Mouse (Mus musculus) midbrain, embryonic 11.5 days (tissue): ENCODE measurements around the gene Gpc3. TPM values are rescaled to one million over a fixed set of nuclear protein-coding genes. Genes with fewer than 3 reads are reported as not detected.

Source experiments
- ATAC-seq: fragments of 200-750 bp; cut with Nextera tagmentation; 2 replicates; pipeline ENCODE4 v1.8.0; 2017; ENCODE audit warnings: moderate TSS enrichment, moderate library complexity; ENCODE audit not compliant: low FRiP score
- DNase-seq: peaks from one replicate; pipeline ENCODE4 v3.0.0; 2015; ENCODE audit warnings: low spot score; ENCODE audit errors: missing footprints
- H3K27ac ChIP-seq: fragments of 300-500 bp; sonication (generic); 2 replicates; pipeline ENCODE4 v1.5.1; 2014; ENCODE audit warnings: low read depth, low read length
- H3K27me3 ChIP-seq: fragments of 300-500 bp; sonication (generic); 2 replicates; pipeline ENCODE4 v1.6.1; 2014; ENCODE audit warnings: mild to moderate bottlenecking, low read length, moderate library complexity, mixed read lengths; ENCODE audit not compliant: control insufficient read depth, insufficient read depth
- H3K36me3 ChIP-seq: fragments of 300-500 bp; sonication (generic); 2 replicates; pipeline ENCODE4 v1.6.1; 2014; ENCODE audit warnings: mild to moderate bottlenecking, low read length, moderate library complexity, mixed read lengths; ENCODE audit not compliant: control insufficient read depth, insufficient read depth
- H3K4me1 ChIP-seq: fragments of 300-500 bp; sonication (generic); 2 replicates; pipeline ENCODE4 v1.6.1; 2014; ENCODE audit warnings: low read length; ENCODE audit not compliant: control insufficient read depth, insufficient read depth
- H3K4me2 ChIP-seq: fragments of 300-500 bp; sonication (generic); 2 replicates; pipeline ENCODE4 v1.6.1; 2014; ENCODE audit warnings: mild to moderate bottlenecking, moderate library complexity
- H3K4me3 ChIP-seq: fragments of 300-500 bp; sonication (generic); 2 replicates; pipeline ENCODE4 v1.5.1; 2014; ENCODE audit warnings: low read depth, low read length
- H3K9ac ChIP-seq: fragments of 300-500 bp; sonication (generic); 2 replicates; pipeline ENCODE4 v1.6.1; 2014; ENCODE audit warnings: low read length
- H3K9me3 ChIP-seq: fragments of 300-500 bp; sonication (generic); 2 replicates; pipeline ENCODE4 v1.6.1; 2016; ENCODE audit warnings: low read length; ENCODE audit not compliant: control insufficient read depth
- WGBS: fragments of 180-500 bp; shearing (Covaris S2); extraction: QIAGEN DNeasy Blood & Tissue Kit; methylation state at CpG from one replicate; pipeline ENCODE4 v1.1.7; 2014; 5-methylcytosine and 5-hydroxymethylcytosine counted together
- polyA plus RNA-seq: library from polyadenylated mRNA; unstranded; fragments of >200 nt; fragmentation: Nextera tagmentation; extraction: Ambion mirVana; gene quantifications from 2 replicates; pipeline ENCODE4 v1.2.1, GENCODE M21; 2014

The Gpc3 gene
- polyA plus RNA-seq, 1 experiment from 2014 or later = 225 TPM

- WGBS = 82% methylated on average over 2 of the region's 2 CpGs
- no peaks in the 10 kb centered on the region for H3K36me3 ChIP-seq
- ATAC-seq (no peak), DNase-seq (no peak)
- H3K9ac ChIP-seq = no peak overlapping the region
- H3K27me3 ChIP-seq = no peaks in the 10 kb centered on the region
- no peak overlapping the region for H3K27ac ChIP-seq
- no peak overlapping the region for H3K4me2 ChIP-seq
- H3K9me3 ChIP-seq = no peaks in the 10 kb centered on the region
- H3K4me1 ChIP-seq = no peaks in the 10 kb centered on the region
- no peak overlapping the region for H3K4me3 ChIP-seq
Observed at GRCm38 (mm10) chrX:52532124-52532523, 81.6 kb downstream of the Gpc3 start.

GRCm38 (mm10) chrX:52526086-52526485 lies 87.7 kb downstream of the Gpc3 start:
- no peak overlapping the region for H3K9ac ChIP-seq
- no peak overlapping the region for H3K27ac ChIP-seq
- ATAC-seq (no peak), DNase-seq (peak; percentile 19)
- no peak overlapping the region for H3K4me3 ChIP-seq
- WGBS = 70% methylated on average over 5 of the region's 5 CpGs
- no peaks in the 10 kb centered on the region for H3K27me3 ChIP-seq
- H3K4me1 ChIP-seq = no peaks in the 10 kb centered on the region
- H3K36me3 ChIP-seq = no peaks in the 10 kb centered on the region
- H3K9me3 ChIP-seq = no peaks in the 10 kb centered on the region
- no peak overlapping the region for H3K4me2 ChIP-seq

- Histone ChIP-seq H3K36me3 (no peaks in the 10 kb centered on the region), H3K4me3 (no peak overlapping the region), H3K9ac (no peak overlapping the region), H3K9me3 (no peaks in the 10 kb centered on the region), H3K4me2 (no peak overlapping the region), H3K27ac (no peak overlapping the region), H3K4me1 (no peaks in the 10 kb centered on the region), H3K27me3 (no peaks in the 10 kb centered on the region)
- DNase-seq (no peak), ATAC-seq (no peak)
- 66% methylated on average over 3 of the region's 3 CpGs for WGBS
Observed at GRCm38 (mm10) chrX:52525132-52525531, 88.6 kb downstream of the Gpc3 start.

- no peaks in the 10 kb centered on the region for H3K9me3 ChIP-seq
- H3K27me3 ChIP-seq = no peaks in the 10 kb centered on the region
- no peak overlapping the region for H3K4me3 ChIP-seq
- H3K36me3 ChIP-seq = no peaks in the 10 kb centered on the region
- no peak overlapping the region for H3K4me2 ChIP-seq
- no peaks in the 10 kb centered on the region for H3K4me1 ChIP-seq
- ATAC-seq = no peak
- H3K27ac ChIP-seq = no peak overlapping the region
- WGBS = 67% methylated on average over 3 of the region's 3 CpGs
- no peak overlapping the region for H3K9ac ChIP-seq
- DNase-seq = no peak
Observed at GRCm38 (mm10) chrX:52514553-52514952, 99.2 kb downstream of the Gpc3 start.

- no peaks in the 10 kb centered on the region for H3K27me3 ChIP-seq
- H3K4me2 ChIP-seq = no peak overlapping the region
- H3K9me3 ChIP-seq = no peaks in the 10 kb centered on the region
- no peak overlapping the region for H3K9ac ChIP-seq
- H3K27ac ChIP-seq = no peak overlapping the region
- H3K36me3 ChIP-seq = no peaks in the 10 kb centered on the region
- ATAC-seq (no peak), DNase-seq (no peak)
- no peaks in the 10 kb centered on the region for H3K4me1 ChIP-seq
- 57% methylated on average over 4 of the region's 4 CpGs for WGBS
- no peak overlapping the region for H3K4me3 ChIP-seq
Observed at GRCm38 (mm10) chrX:52511151-52511550, 102.6 kb downstream of the Gpc3 start.

- Histone ChIP-seq H3K4me1 (no peaks in the 10 kb centered on the region), H3K4me2 (no peak overlapping the region), H3K27ac (no peak overlapping the region), H3K9me3 (no peaks in the 10 kb centered on the region), H3K4me3 (no peak overlapping the region), H3K27me3 (no peaks in the 10 kb centered on the region), H3K9ac (no peak overlapping the region), H3K36me3 (no peaks in the 10 kb centered on the region)
- ATAC-seq (no peak), DNase-seq (no peak)
- 76% methylated on average over 3 of the region's 3 CpGs for WGBS
Observed at GRCm38 (mm10) chrX:52503857-52504256, 109.9 kb downstream of the Gpc3 start.

- no peak overlapping the region for H3K9ac ChIP-seq
- H3K9me3 ChIP-seq = no peaks in the 10 kb centered on the region
- H3K4me1 ChIP-seq = no peaks in the 10 kb centered on the region
- DNase-seq = no peak
- H3K4me2 ChIP-seq = no peak overlapping the region
- no peaks in the 10 kb centered on the region for H3K36me3 ChIP-seq
- WGBS = 82% methylated on average over 4 of the region's 4 CpGs
- H3K27me3 ChIP-seq = no peaks in the 10 kb centered on the region
- H3K4me3 ChIP-seq = no peak overlapping the region
- ATAC-seq = no peak
- no peak overlapping the region for H3K27ac ChIP-seq
Observed at GRCm38 (mm10) chrX:52489461-52489860, 124.3 kb downstream of the Gpc3 start.

GRCm38 (mm10) chrX:52455074-52455588 lies 158.6 kb downstream of the Gpc3 start:
- DNase-seq (no peak), ATAC-seq (no peak)
- no peaks in the 10 kb centered on the region for H3K36me3 ChIP-seq
- 46% methylated on average over 5 of the region's 5 CpGs for WGBS
- no peak overlapping the region for H3K9ac ChIP-seq
- H3K9me3 ChIP-seq = no peaks in the 10 kb centered on the region
- H3K27ac ChIP-seq = no peak overlapping the region
- no peaks in the 10 kb centered on the region for H3K4me1 ChIP-seq
- H3K4me2 ChIP-seq = no peak overlapping the region
- H3K27me3 ChIP-seq = no peaks in the 10 kb centered on the region
- no peak overlapping the region for H3K4me3 ChIP-seq

- 21% methylated on average over 6 of the region's 6 CpGs for WGBS
- H3K4me2 ChIP-seq = no peak overlapping the region
Observed at GRCm38 (mm10) chrX:52453445-52454182, 160.1 kb downstream of the Gpc3 start.

More at GRCm38 (mm10) chrX:52453445-52454182, 160.1 kb downstream of the Gpc3 start:
- Histone ChIP-seq H3K4me1 (no peaks in the 10 kb centered on the region), H3K9me3 (no peaks in the 10 kb centered on the region), H3K27me3 (no peaks in the 10 kb centered on the region), H3K27ac (no peak overlapping the region), H3K36me3 (no peaks in the 10 kb centered on the region), H3K4me3 (no peak overlapping the region), H3K9ac (no peak overlapping the region)
- peak; percentile 93 for ATAC-seq
- peak; percentile 95 for DNase-seq
